Mouse (Mus musculus) heart, postnatal 4 days (tissue): ENCODE measurements around the gene Kynu. TPM values are rescaled to one million over a fixed set of nuclear protein-coding genes. Genes with fewer than 3 reads are reported as not detected.

Experiments used
- DNase-seq: peaks from one replicate; pipeline ENCODE4 v3.0.0; 2021
- total RNA-seq, 2 experiments: library from RNA; stranded (reverse); gene quantifications; 2 replicates each; pipeline ENCODE4 v1.2.3; 2021

Gene Kynu
- not detected for total RNA-seq

- no peak for DNase-seq
Measured at GRCm38 (mm10) chr2:43555062-43555888, at the start of gene Kynu. Kynu (plus strand) TSS chr2:43555329.

GRCm38 (mm10) chr2:43506182-43506581 is 48.9 kb upstream of the Kynu start:
- no peak for DNase-seq

GRCm38 (mm10) chr2:43513852-43514251 is 41.3 kb upstream of the Kynu start:
- DNase-seq = no peak

GRCm38 (mm10) chr2:43534417-43534816 is 20.7 kb upstream of the Kynu start:
- DNase-seq = no peak

GRCm38 (mm10) chr2:43542615-43543014 is 12.5 kb upstream of the Kynu start:
- no peak for DNase-seq

- DNase-seq = no peak
Measured at GRCm38 (mm10) chr2:43545665-43546064, 9.5 kb upstream of the Kynu start.

GRCm38 (mm10) chr2:43546448-43546847 is 8.7 kb upstream of the Kynu start:
- no peak for DNase-seq

GRCm38 (mm10) chr2:43554216-43554615 is 913 bp upstream of the Kynu start:
- DNase-seq = no peak

GRCm38 (mm10) chr2:43555889-43556285 is 758 bp downstream of the Kynu start:
- DNase-seq = no peak

- DNase-seq = no peak
Measured at GRCm38 (mm10) chr2:43556985-43557384, 1.9 kb downstream of the Kynu start.

GRCm38 (mm10) chr2:43561209-43561608 is 6.1 kb downstream of the Kynu start:
- no peak for DNase-seq

GRCm38 (mm10) chr2:43562779-43563178 is 7.7 kb downstream of the Kynu start:
- no peak for DNase-seq

- DNase-seq = no peak
Measured at GRCm38 (mm10) chr2:43568406-43568805, 13.3 kb downstream of the Kynu start.

GRCm38 (mm10) chr2:43573526-43573925 is 18.4 kb downstream of the Kynu start:
- DNase-seq = no peak

GRCm38 (mm10) chr2:43583243-43583812 is 28.2 kb downstream of the Kynu start:
- no peak for DNase-seq

GRCm38 (mm10) chr2:43585508-43585907 is 30.4 kb downstream of the Kynu start:
- no peak for DNase-seq

- DNase-seq = no peak
Measured at GRCm38 (mm10) chr2:43587832-43588231, 32.7 kb downstream of the Kynu start.

- no peak for DNase-seq
Measured at GRCm38 (mm10) chr2:43592001-43592704, 37.0 kb downstream of the Kynu start.

- peak; percentile 53 for DNase-seq
Measured at GRCm38 (mm10) chr2:43613571-43613970, 58.4 kb downstream of the Kynu start.

GRCm38 (mm10) chr2:43621140-43621539 is 66.0 kb downstream of the Kynu start:
- DNase-seq = no peak

GRCm38 (mm10) chr2:43622844-43623243 is 67.7 kb downstream of the Kynu start:
- DNase-seq = no peak

- no peak for DNase-seq
Measured at GRCm38 (mm10) chr2:43631786-43632185, 76.7 kb downstream of the Kynu start.

- DNase-seq = no peak
Measured at GRCm38 (mm10) chr2:43636498-43636897, 81.4 kb downstream of the Kynu start.

GRCm38 (mm10) chr2:43646962-43647361 is 91.8 kb downstream of the Kynu start:
- DNase-seq = no peak
